Mouse (Mus musculus): ENCODE measurements around the gene Mt1.

- TF ChIP-seq CTCF (IDR thresholded peaks at IDR 0.05; ENCODE audit: low read depth), result peak; percentile 68
- no peak for TF ChIP-seq EP300 (IDR thresholded peaks at IDR 0.05; ENCODE audit: low read depth)
These were observed 4.2 kb downstream of the Mt1 start for GRCm38 (mm10) chr8:94183117-94183516.
